Mouse (Mus musculus) induced T-regulatory cell, adult 2 months (primary cell): ENCODE data around the gene Ddr1.
"Not testable (repeated sequence)": the region's sequence is repeated elsewhere in the genome, so short reads cannot be mapped to it uniquely, and the experiment has no call there.

Experiments
- DNase-seq: peaks from one replicate; pipeline ENCODE4 v3.0.0-alpha.2; 2012; ENCODE audit warnings: low read depth

Gene Ddr1

GRCm38 (mm10) chr17:35704621-35705464 lies at the start of gene Ddr1:
Gene Ddr1 (minus strand): TSS chr17:35704621.
- peak; percentile 87 for DNase-seq

GRCm38 (mm10) chr17:35753668-35754067 lies 49.2 kb upstream of the Ddr1 start:
- no peak for DNase-seq

- no peak for DNase-seq
Measured at GRCm38 (mm10) chr17:35752221-35752811, 47.9 kb upstream of the Ddr1 start.

GRCm38 (mm10) chr17:35749685-35750084 lies 45.3 kb upstream of the Ddr1 start:
- peak; percentile 37 for DNase-seq

GRCm38 (mm10) chr17:35744361-35744760 lies 39.9 kb upstream of the Ddr1 start:
- DNase-seq: no peak

GRCm38 (mm10) chr17:35742948-35743347 lies 38.5 kb upstream of the Ddr1 start:
- DNase-seq: no peak

GRCm38 (mm10) chr17:35741589-35742226 lies 37.3 kb upstream of the Ddr1 start:
- DNase-seq: peak; percentile 76

GRCm38 (mm10) chr17:35740276-35740880 lies 36.0 kb upstream of the Ddr1 start:
- DNase-seq: no peak

- DNase-seq: peak; percentile 94
Measured at GRCm38 (mm10) chr17:35739675-35740074, 35.3 kb upstream of the Ddr1 start.

GRCm38 (mm10) chr17:35737743-35738142 lies 33.3 kb upstream of the Ddr1 start:
- DNase-seq: peak; percentile 96

- peak; percentile 88 for DNase-seq
Measured at GRCm38 (mm10) chr17:35736280-35736960, 32.0 kb upstream of the Ddr1 start.

- peak; percentile 71 for DNase-seq
Measured at GRCm38 (mm10) chr17:35734478-35734877, 30.1 kb upstream of the Ddr1 start.

- no peak for DNase-seq
Measured at GRCm38 (mm10) chr17:35733398-35733797, 29.0 kb upstream of the Ddr1 start.

GRCm38 (mm10) chr17:35731431-35732145 lies 27.2 kb upstream of the Ddr1 start:
- no peak for DNase-seq

GRCm38 (mm10) chr17:35730112-35730511 lies 25.7 kb upstream of the Ddr1 start:
- DNase-seq: not testable (repeated sequence)

- DNase-seq: no peak
Measured at GRCm38 (mm10) chr17:35728821-35729220, 24.4 kb upstream of the Ddr1 start.

GRCm38 (mm10) chr17:35727471-35728205 lies 23.2 kb upstream of the Ddr1 start:
- no peak for DNase-seq

GRCm38 (mm10) chr17:35727028-35727427 lies 22.6 kb upstream of the Ddr1 start:
- peak; percentile 57 for DNase-seq

- peak; percentile 90 for DNase-seq
Measured at GRCm38 (mm10) chr17:35725286-35726232, 21.1 kb upstream of the Ddr1 start.
